Mouse (Mus musculus) MEL (cell line): ENCODE data around the gene Plcxd2. TPM values are rescaled to one million over a fixed set of nuclear protein-coding genes. Genes with fewer than 3 reads are reported as not detected.

Experiments
- DNase-seq: peaks from one replicate; pipeline ENCODE4 v3.0.0; 2011; ENCODE audit warnings: low read depth, low spot score
- H3K27ac ChIP-seq: 2 replicates; pipeline ENCODE4 v1.5.1; 2012; ENCODE audit warnings: low read depth, mild to moderate bottlenecking, control low read depth, low read length, moderate library complexity; ENCODE audit not compliant: control insufficient read depth
- H3K27me3 ChIP-seq, 2 experiments: fragments of 150-350 bp in 1 of 2; sonication (generic) in 1 of 2; 2 replicates each; pipeline ENCODE4 v1.6.1; 2012; ENCODE audit warnings: low read length in 2 of 2, mild to moderate bottlenecking in 2 of 2, improper control_type of control experiment in 1 of 2, moderate library complexity in 1 of 2; ENCODE audit not compliant: insufficient read depth in 2 of 2, control insufficient read depth in 1 of 2
- H3K36me3 ChIP-seq, 2 experiments: 2 replicates each; pipeline ENCODE4 v1.6.1; 2012 to 2014; ENCODE audit warnings: low read length in 2 of 2, improper control_type of control experiment in 1 of 2, inconsistent platforms in 1 of 2, mild to moderate bottlenecking in 1 of 2; ENCODE audit not compliant: insufficient read depth in 2 of 2, control insufficient read depth in 1 of 2
- H3K4me1 ChIP-seq, 2 experiments: fragments of 150-350 bp in 1 of 2; sonication (generic) in 1 of 2; 2 replicates each; pipeline ENCODE4 v1.6.1; 2012; ENCODE audit warnings: low read length in 2 of 2, improper control_type of control experiment in 1 of 2, mild to moderate bottlenecking in 1 of 2; ENCODE audit not compliant: insufficient read depth in 2 of 2, control insufficient read depth in 1 of 2
- H3K4me3 ChIP-seq, 2 experiments: fragments of 150-350 bp in 1 of 2; sonication (generic) in 1 of 2; 2 replicates each; pipeline ENCODE4 v1.5.1; 2012; ENCODE audit warnings: low read depth in 2 of 2, low read length in 2 of 2, mild to moderate bottlenecking in 2 of 2, moderate library complexity in 2 of 2, control low read depth in 1 of 2, improper control_type of control experiment in 1 of 2; ENCODE audit not compliant: control insufficient read depth in 1 of 2, insufficient read depth in 1 of 2
- H3K79me2 ChIP-seq: 2 replicates; pipeline ENCODE4 v1.6.1; 2012; ENCODE audit warnings: mild to moderate bottlenecking, low read length, moderate library complexity; ENCODE audit not compliant: control insufficient read depth, poor library complexity, insufficient read depth
- H3K9ac ChIP-seq: 2 replicates; pipeline ENCODE4 v1.6.1; 2012; ENCODE audit warnings: low read depth, mild to moderate bottlenecking, control low read depth, low read length, moderate library complexity; ENCODE audit not compliant: control insufficient read depth, poor library complexity, severe bottlenecking
- H3K9me3 ChIP-seq: fragments of 150-350 bp; sonication (generic); replicated peaks from 2 replicates; pipeline ENCODE4 v1.6.1; 2012; ENCODE audit warnings: mild to moderate bottlenecking, low read length, improper control_type of control experiment, moderate library complexity; ENCODE audit not compliant: insufficient read depth
- BHLHE40 ChIP-seq: IDR thresholded peaks from 2 replicates; pipeline ENCODE4 v1.6.1; 2012; ENCODE audit warnings: low read depth, mild to moderate bottlenecking, inconsistent platforms, low read length, improper control_type of control experiment, borderline replicate concordance
- CHD1 ChIP-seq: IDR thresholded peaks from 2 replicates; pipeline ENCODE4 v1.6.1; 2012; ENCODE audit warnings: low read depth, mild to moderate bottlenecking, inconsistent platforms, low read length, improper control_type of control experiment
- CTCF ChIP-seq, 3 experiments: IDR thresholded peaks in 2 of 3; conservative IDR thresholded peaks in 1 of 3; 2 replicates each; pipeline ENCODE4 v1.5.1; 2011 to 2012; ENCODE audit warnings: low read length in 3 of 3, low read depth in 2 of 3, mild to moderate bottlenecking in 2 of 3, improper control_type of control experiment in 1 of 3, inconsistent platforms in 1 of 3, mixed read lengths in 1 of 3, moderate library complexity in 1 of 3; ENCODE audit not compliant: control insufficient read depth in 1 of 3, insufficient read depth in 1 of 3, poor library complexity in 1 of 3, severe bottlenecking in 1 of 3
- GABPA ChIP-seq: IDR thresholded peaks from 2 replicates; pipeline ENCODE4 v1.6.1; 2012; ENCODE audit warnings: low read depth, mild to moderate bottlenecking, inconsistent platforms, low read length, improper control_type of control experiment, moderate library complexity
- GATA1 ChIP-seq: IDR thresholded peaks from 2 replicates; pipeline ENCODE4 v1.6.1; 2011; ENCODE audit warnings: low read depth, low read length, improper control_type of control experiment
- HCFC1 ChIP-seq: IDR thresholded peaks from 2 replicates; pipeline ENCODE4 v1.6.1; 2012; ENCODE audit warnings: low read depth, mild to moderate bottlenecking, inconsistent platforms, low read length, improper control_type of control experiment, moderate library complexity
- JUND ChIP-seq: IDR thresholded peaks from 2 replicates; pipeline ENCODE4 v1.6.1; 2011; ENCODE audit warnings: low read depth, mild to moderate bottlenecking, improper control_type of control experiment, low read length
- MAX ChIP-seq: IDR thresholded peaks from 2 replicates; pipeline ENCODE4 v1.6.1; 2011; ENCODE audit warnings: low read length, improper control_type of control experiment
- MAZ ChIP-seq: IDR thresholded peaks from 2 replicates; pipeline ENCODE4 v1.6.1; 2012; ENCODE audit warnings: low read depth, mild to moderate bottlenecking, inconsistent platforms, low read length, improper control_type of control experiment
- MEF2A ChIP-seq: IDR thresholded peaks from 2 replicates; pipeline ENCODE4 v1.6.1; 2014; ENCODE audit warnings: low read depth, mild to moderate bottlenecking, inconsistent platforms, low read length, improper control_type of control experiment; ENCODE audit not compliant: poor library complexity, insufficient replicate concordance, severe bottlenecking; ENCODE audit errors: extremely low read depth
- MXI1 ChIP-seq: IDR thresholded peaks from 2 replicates; pipeline ENCODE4 v1.6.1; 2011; ENCODE audit warnings: mild to moderate bottlenecking, low read depth, low read length, improper control_type of control experiment
- MYC ChIP-seq: IDR thresholded peaks from 2 replicates; pipeline ENCODE4 v1.6.1; 2011; ENCODE audit warnings: low read depth, mild to moderate bottlenecking, low read length, improper control_type of control experiment, moderate library complexity
- NELFE ChIP-seq: IDR thresholded peaks from 2 replicates; pipeline ENCODE4 v1.6.1; 2011; ENCODE audit warnings: low read depth, low read length, improper control_type of control experiment
- POLR2AphosphoS5 ChIP-seq: IDR thresholded peaks from 2 replicates; pipeline ENCODE4 v1.6.1; 2012; ENCODE audit warnings: low read depth, borderline replicate concordance, mild to moderate bottlenecking, inconsistent platforms, low read length, moderate library complexity, mixed read lengths
- RAD21 ChIP-seq: IDR thresholded peaks from 2 replicates; pipeline ENCODE4 v1.6.1; 2011; ENCODE audit warnings: mild to moderate bottlenecking, low read depth, low read length, improper control_type of control experiment
- RCOR1 ChIP-seq: IDR thresholded peaks from 2 replicates; pipeline ENCODE4 v1.6.1; 2012; ENCODE audit warnings: low read depth, mild to moderate bottlenecking, inconsistent platforms, low read length, improper control_type of control experiment
- SIN3A ChIP-seq: IDR thresholded peaks from 2 replicates; pipeline ENCODE4 v1.6.1; 2012; ENCODE audit warnings: low read length, improper control_type of control experiment, inconsistent platforms
- TAL1 ChIP-seq: IDR thresholded peaks from 2 replicates; pipeline ENCODE4 v1.6.1; 2012; ENCODE audit warnings: mild to moderate bottlenecking, inconsistent platforms, low read length, moderate library complexity, mixed read lengths
- USF2 ChIP-seq, 2 experiments: IDR thresholded peaks; 2 replicates each; pipeline ENCODE4 v1.6.1; 2011 to 2012; ENCODE audit warnings: improper control_type of control experiment in 2 of 2, low read length in 2 of 2, borderline replicate concordance in 1 of 2, inconsistent platforms in 1 of 2, low read depth in 1 of 2, mild to moderate bottlenecking in 1 of 2; ENCODE audit not compliant: insufficient read depth in 1 of 2
- ZC3H11A ChIP-seq: IDR thresholded peaks from 2 replicates; pipeline ENCODE4 v1.6.1; 2012; ENCODE audit warnings: low read depth, mild to moderate bottlenecking, inconsistent platforms, low read length, improper control_type of control experiment
- ZKSCAN1 ChIP-seq: IDR thresholded peaks from 2 replicates; pipeline ENCODE4 v1.6.1; 2012; ENCODE audit warnings: low read depth, mild to moderate bottlenecking, inconsistent platforms, low read length, improper control_type of control experiment, moderate library complexity
- ZMIZ1 ChIP-seq: IDR thresholded peaks from 2 replicates; pipeline ENCODE4 v1.6.1; 2012; ENCODE audit warnings: low read depth, mild to moderate bottlenecking, inconsistent platforms, low read length, improper control_type of control experiment, moderate library complexity
- polyA plus RNA-seq, 2 experiments: library from polyadenylated mRNA; stranded (reverse) in 1 of 2; unstranded in 1 of 2; fragments of >175 nt in 1 of 2; fragments of >200 nt in 1 of 2; gene quantifications; 2 replicates each; pipeline versions ENCODE4 v1.2.1 to v1.2.4; 2012; ENCODE audit warnings: low replicate concordance in 2 of 2, low read depth in 1 of 2; ENCODE audit not compliant: insufficient read length in 2 of 2, insufficient read depth in 1 of 2, missing spikeins in 1 of 2
- total RNA-seq: library from RNA; depleted of rRNA; stranded (reverse); fragments of 300-350 nt; gene quantifications from 2 replicates; pipeline ENCODE4 v1.2.3, GENCODE M21; 2012

The Plcxd2 gene
- total and polyA plus RNA-seq, 3 experiments = not detected

DNA sequence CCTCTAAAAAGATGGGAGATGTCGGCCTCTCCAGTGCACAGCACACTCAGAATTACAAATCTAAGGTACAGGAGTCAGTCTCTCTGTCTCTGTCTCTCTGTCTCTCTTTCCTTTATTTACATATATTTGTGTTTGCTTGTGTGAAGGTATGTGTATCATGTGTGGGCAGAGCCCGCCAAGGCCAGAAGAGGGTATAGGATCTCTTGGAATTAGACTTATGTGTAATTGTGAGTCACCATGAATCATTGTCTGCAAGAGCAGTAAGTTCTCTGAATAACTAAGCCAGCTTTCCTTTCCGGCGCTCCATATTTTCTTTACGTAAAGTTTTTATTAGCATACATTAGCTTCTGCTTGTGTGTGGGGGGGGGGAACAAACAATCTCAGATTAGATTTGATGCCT is 64.4 kb downstream of the Plcxd2 start:
- no peak for DNase-seq
- H3K36me3 ChIP-seq = no peaks in the 10 kb centered on the region
- no peak for TF ChIP-seq ZKSCAN1
- no peak for TF ChIP-seq NELFE
- no peak for TF ChIP-seq RAD21
- TF ChIP-seq GABPA = no peak
- no peak for TF ChIP-seq ZMIZ1
- TF ChIP-seq MYC = no peak
- no peak for TF ChIP-seq USF2 (IDR thresholded peaks at IDR 0.05; ENCODE audit: borderline replicate concordance in 1 of 2, insufficient read depth in 1 of 2, low read depth in 1 of 2, low read length in 2 of 2)
- no peak for TF ChIP-seq MAZ
- no peaks in the 10 kb centered on the region for H3K4me1 ChIP-seq
- H3K79me2 ChIP-seq = no peaks in the 10 kb centered on the region
- no peaks in the 10 kb centered on the region for H3K27me3 ChIP-seq
- no peak overlapping the region for H3K9ac ChIP-seq
- H3K4me3 ChIP-seq = no peak overlapping the region
- H3K27ac ChIP-seq = no peak overlapping the region
- H3K9me3 ChIP-seq = no peaks in the 10 kb centered on the region

DNA sequence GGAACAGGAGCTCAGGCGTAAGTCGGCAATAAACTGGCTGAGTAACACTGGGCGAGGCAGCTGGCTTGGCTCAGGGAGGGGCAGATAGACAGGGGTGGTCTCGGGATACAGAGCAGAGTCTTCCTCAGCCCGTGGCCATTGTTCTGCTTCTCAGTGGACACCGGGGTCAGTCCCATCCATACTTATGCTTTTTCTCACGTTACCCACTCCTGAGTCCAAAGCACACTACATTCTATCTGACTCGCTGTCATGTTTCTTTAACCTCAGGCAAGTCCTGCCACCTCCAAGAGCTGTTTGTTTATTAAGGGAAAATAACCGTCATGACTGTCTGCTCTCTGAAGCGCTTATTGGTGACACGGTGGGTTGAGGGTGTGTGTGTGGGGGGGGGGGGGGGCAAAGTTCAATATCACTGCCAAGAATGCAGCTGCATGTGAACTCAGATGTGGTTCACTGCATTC is 64.8 kb downstream of the Plcxd2 start:
- H3K36me3 ChIP-seq = no peaks in the 10 kb centered on the region
- no peak for DNase-seq
- H3K9me3 ChIP-seq = no peaks in the 10 kb centered on the region
- no peak for TF ChIP-seq GATA1
- TF ChIP-seq MAX = no peak
- no peak for TF ChIP-seq CHD1
- no peak for TF ChIP-seq USF2 (IDR thresholded peaks at IDR 0.05; ENCODE audit: borderline replicate concordance in 1 of 2, insufficient read depth in 1 of 2, low read depth in 1 of 2, low read length in 2 of 2)
- TF ChIP-seq CTCF (IDR thresholded peaks at IDR 0.05 in 2 of 3, conservative IDR thresholded peaks at IDR 0.05 in 1 of 3; ENCODE audit: control insufficient read depth in 1 of 3, insufficient read depth in 1 of 3, low read depth in 2 of 3, low read length in 3 of 3, poor library complexity in 1 of 3, severe bottlenecking in 1 of 3) = no peak
- no peak for TF ChIP-seq ZC3H11A
- TF ChIP-seq SIN3A = no peak
- TF ChIP-seq BHLHE40 = no peak
- no peak for TF ChIP-seq MEF2A
- TF ChIP-seq HCFC1 = no peak
- no peak for TF ChIP-seq JUND
- no peak for TF ChIP-seq TAL1
- TF ChIP-seq RCOR1 = no peak
- no peak for TF ChIP-seq POLR2AphosphoS5
- no peak for TF ChIP-seq MXI1
- TF ChIP-seq, all 39 proteins: peak for 0
- H3K79me2 ChIP-seq = no peaks in the 10 kb centered on the region
- H3K4me1 ChIP-seq = no peaks in the 10 kb centered on the region
- no peak overlapping the region for H3K4me3 ChIP-seq
- no peak overlapping the region for H3K9ac ChIP-seq
- H3K27me3 ChIP-seq = no peaks in the 10 kb centered on the region
- H3K27ac ChIP-seq = no peak overlapping the region
